Mouse (Mus musculus) layer of hippocampus, adult 9-11 months (tissue): ENCODE results near the gene Duoxa2.
"Not testable (repeated sequence)": the region's sequence is repeated elsewhere in the genome, so short reads cannot be mapped to it uniquely, and the experiment has no call there.

Source experiments
- DNase-seq: peaks from one replicate; pipeline ENCODE4 v3.0.0; 2022

Duoxa2 gene

GRCm38 (mm10) chr2:122309647-122310046 is 10.9 kb downstream of the Duoxa2 start:
- DNase-seq = no peak

- no peak for DNase-seq
Measured at GRCm38 (mm10) chr2:122311561-122311960, 12.9 kb downstream of the Duoxa2 start.

- no peak for DNase-seq
Measured at GRCm38 (mm10) chr2:122312722-122313417, 14.2 kb downstream of the Duoxa2 start.

- no peak for DNase-seq
Measured at GRCm38 (mm10) chr2:122313536-122313935, 14.8 kb downstream of the Duoxa2 start, which contains the start of gene Duoxa1. Gene Duoxa1 (minus strand): TSS chr2:122313730.

GRCm38 (mm10) chr2:122315372-122315771 is 16.7 kb downstream of the Duoxa2 start, which contains the start of gene Duox1:
Gene Duox1 (plus strand): TSS chr2:122315672.
- DNase-seq = no peak

- DNase-seq = no peak
Measured at GRCm38 (mm10) chr2:122317384-122317783, 18.7 kb downstream of the Duoxa2 start.

GRCm38 (mm10) chr2:122323960-122324359 is 25.3 kb downstream of the Duoxa2 start:
- no peak for DNase-seq

- no peak for DNase-seq
Measured at GRCm38 (mm10) chr2:122324586-122324985, 25.9 kb downstream of the Duoxa2 start.

GRCm38 (mm10) chr2:122325361-122325760 is 26.7 kb downstream of the Duoxa2 start:
- no peak for DNase-seq

- no peak for DNase-seq
Measured at GRCm38 (mm10) chr2:122327986-122328385, 29.3 kb downstream of the Duoxa2 start.

GRCm38 (mm10) chr2:122330317-122330716 is 31.6 kb downstream of the Duoxa2 start:
- not testable (repeated sequence) for DNase-seq

- DNase-seq = no peak
Measured at GRCm38 (mm10) chr2:122332222-122332621, 33.5 kb downstream of the Duoxa2 start.

- no peak for DNase-seq
Measured at GRCm38 (mm10) chr2:122334170-122334569, 35.5 kb downstream of the Duoxa2 start.

GRCm38 (mm10) chr2:122337291-122337690 is 38.6 kb downstream of the Duoxa2 start:
- DNase-seq = no peak

GRCm38 (mm10) chr2:122345106-122345893 is 46.6 kb downstream of the Duoxa2 start:
- DNase-seq = no peak

- DNase-seq = not testable (repeated sequence)
Measured at GRCm38 (mm10) chr2:122346164-122346563, 47.5 kb downstream of the Duoxa2 start.

GRCm38 (mm10) chr2:122347257-122347656 is 48.6 kb downstream of the Duoxa2 start:
- DNase-seq = no peak

- peak; percentile 91 for DNase-seq
Measured at GRCm38 (mm10) chr2:122348531-122349131, 49.9 kb downstream of the Duoxa2 start.

GRCm38 (mm10) chr2:122349136-122349785 is 50.6 kb downstream of the Duoxa2 start:
- no peak for DNase-seq

- DNase-seq = peak; percentile 74
Measured at GRCm38 (mm10) chr2:122351156-122351930, 52.6 kb downstream of the Duoxa2 start.

- peak; percentile 62 for DNase-seq
Measured at GRCm38 (mm10) chr2:122351931-122352329, 53.2 kb downstream of the Duoxa2 start.
